Mouse (Mus musculus) urinary bladder, postnatal 25 days (tissue): ENCODE results near the gene Dhx58.
"Not testable (repeated sequence)": the region's sequence is repeated elsewhere in the genome, so short reads cannot be mapped to it uniquely, and the experiment has no call there.

ENCODE experiments used
- DNase-seq: peaks from one replicate; pipeline ENCODE4 v3.0.0; 2022; ENCODE audit warnings: low spot score

Gene Dhx58

DNA sequence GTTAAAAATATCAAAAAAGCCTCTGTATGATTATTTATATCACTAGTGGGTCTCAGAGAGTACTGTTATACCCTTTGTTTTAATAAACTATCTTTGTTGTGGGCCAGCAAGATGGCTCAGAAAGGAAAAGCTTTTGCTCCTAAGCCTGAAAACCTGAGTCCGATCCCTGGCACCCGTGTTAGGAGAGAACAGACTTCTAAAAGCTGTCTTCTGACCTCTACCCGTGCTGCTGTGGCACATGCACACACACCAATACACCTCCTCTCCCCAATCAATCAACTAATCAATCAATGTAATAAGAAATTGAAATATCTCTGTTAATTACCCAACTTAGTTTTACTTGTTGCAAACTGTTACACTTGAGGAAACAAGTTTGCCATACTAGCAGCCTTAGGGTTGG lies 3.4 kb downstream of the Dhx58 start:
- DNase-seq: no peak

DNA sequence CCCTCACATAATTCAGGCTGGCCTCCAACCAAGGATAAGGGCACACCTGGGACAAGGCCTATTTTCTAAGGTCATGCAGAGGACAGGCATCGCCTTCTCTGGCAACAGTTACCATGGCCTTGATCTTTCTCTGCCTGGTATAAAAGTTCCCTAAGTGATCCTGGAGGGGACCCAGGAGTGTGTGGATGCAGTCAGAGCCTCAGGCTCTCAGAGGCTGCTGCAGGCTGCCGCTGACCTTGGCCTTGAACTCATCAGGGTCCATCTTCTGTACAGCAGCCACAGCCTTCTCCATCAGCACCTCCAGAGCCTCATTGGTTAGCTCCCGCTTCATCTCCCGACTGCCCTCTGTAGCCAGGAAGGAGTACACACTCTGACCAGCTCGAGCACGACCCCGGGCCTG lies 6.2 kb downstream of the Dhx58 start:
- DNase-seq: no peak

DNA sequence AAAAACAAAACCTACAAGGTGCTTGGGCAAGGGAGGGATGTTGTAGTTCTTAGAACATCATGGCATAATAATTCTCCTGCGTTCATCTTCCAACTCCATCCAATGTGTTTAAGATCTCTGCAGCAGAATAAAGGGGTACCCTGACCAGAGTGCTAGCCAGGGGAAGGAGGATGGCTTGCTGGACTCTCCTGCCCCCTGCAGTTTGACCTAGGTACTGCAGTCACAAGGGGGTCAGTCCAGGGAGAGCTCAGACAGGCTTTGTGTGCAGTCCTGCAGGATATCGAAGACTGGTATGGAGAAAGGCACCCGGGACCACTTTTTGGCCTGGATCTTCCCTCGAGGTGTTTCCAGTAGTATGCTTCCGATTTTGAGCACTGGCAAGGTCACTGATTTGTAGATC lies 9.1 kb downstream of the Dhx58 start:
- DNase-seq: peak; percentile 68

DNA sequence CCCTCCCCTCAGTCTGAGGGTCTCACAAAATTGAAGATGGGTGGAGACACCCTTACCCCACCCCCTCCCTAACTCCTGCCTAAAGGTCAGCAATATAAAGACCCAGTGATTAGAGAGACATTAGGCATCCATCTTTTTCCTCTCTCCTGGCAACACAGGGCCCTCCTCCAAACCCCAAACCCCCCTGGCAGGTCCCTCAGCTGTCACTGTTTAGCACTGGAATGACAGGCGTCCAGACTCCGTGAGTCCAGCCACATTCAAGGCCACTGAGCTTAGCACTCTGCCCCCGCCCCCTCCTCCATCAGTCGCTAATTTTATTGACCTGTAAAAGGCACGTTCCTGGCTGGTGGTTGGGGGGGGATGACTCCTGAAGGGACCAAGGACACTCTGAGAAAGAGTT lies 10.9 kb downstream of the Dhx58 start:
- no peak for DNase-seq

DNA sequence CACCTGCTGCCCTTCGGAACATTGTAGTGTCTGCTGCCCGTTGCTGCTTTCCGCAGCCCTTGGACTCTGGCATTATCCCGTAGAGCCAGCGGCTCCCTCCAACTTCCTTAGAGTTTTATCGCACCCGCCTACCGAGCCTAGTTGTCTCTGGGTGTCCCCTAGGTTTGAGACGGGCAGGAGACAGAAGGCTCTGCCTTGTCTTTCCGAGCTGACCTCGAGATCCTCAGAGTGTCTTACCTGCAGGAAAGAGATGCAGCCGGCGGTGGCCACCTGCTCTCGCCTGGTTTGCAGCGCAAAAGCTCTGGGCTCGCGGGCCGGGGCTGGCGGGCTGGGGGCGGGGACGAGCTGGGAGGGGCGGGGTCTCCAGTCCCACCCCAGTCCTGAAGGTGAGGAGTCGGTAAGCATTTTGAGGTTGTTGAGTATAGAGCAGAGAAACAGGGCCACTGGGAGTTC lies 11.9 kb downstream of the Dhx58 start, which contains the start of gene Zfp385c:
Gene Zfp385c (minus strand): TSS at position 292 of the 453 bp plus-strand sequence.
- DNase-seq: no peak

DNA sequence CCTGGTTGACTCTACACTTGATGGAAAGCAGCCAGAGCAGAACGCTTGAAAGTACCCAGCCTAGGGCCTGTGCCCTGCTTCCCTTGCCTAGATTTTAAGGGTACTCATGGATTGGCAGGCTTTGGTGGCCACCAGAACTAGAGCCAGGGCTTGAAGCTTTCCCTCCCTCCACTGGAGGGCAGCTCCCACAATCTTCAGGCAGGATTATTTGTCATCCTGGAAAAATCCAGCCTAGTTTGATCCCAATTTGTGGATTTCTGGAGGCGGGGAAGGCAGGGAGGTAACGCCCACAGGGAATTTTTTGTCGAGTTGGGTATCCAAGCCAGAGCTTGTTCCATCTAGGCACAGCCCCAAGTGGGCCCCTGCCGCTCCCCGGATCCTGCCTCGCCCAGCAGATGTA lies 13.7 kb downstream of the Dhx58 start:
- no peak for DNase-seq

DNA sequence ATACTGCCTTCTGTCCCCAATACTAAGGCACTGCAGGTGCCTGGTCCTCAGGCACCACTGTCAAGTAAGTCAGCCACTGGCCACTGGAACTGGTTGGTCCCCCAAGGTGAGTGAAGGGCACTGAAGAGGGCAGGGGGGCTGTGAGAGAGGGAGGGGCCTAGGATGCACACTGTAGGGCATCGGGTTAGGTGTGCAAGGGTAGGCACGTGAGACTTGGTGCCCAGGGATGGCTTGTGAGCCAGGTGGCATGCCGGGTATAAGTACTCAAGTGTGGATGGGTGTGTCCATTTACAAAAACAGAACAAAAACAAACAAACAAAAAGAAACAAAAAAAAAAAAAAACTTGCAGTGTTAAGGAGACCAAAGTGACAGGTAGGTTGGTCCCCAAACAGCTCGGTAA lies 15.6 kb downstream of the Dhx58 start:
- no peak for DNase-seq

DNA sequence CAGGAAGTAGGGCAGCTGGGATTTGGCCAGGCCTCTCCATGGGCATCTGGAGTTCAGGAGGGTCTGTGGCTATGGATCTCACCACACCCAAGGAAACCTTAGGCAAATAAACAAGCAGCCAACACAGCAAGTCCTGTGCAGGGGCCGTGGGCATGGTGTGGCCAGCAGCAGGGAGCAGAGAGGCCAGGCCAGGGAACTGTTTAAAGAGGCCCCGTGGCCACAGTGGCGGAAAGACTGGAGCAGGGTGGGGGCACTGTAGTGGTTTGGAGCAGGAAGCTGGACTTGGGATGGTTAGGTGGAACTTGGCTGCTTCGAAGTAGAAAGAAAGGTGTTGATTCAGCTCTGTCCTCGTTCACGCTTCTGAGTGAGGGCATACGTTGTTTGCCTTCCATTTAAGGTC lies 16.8 kb downstream of the Dhx58 start:
- no peak for DNase-seq

DNA sequence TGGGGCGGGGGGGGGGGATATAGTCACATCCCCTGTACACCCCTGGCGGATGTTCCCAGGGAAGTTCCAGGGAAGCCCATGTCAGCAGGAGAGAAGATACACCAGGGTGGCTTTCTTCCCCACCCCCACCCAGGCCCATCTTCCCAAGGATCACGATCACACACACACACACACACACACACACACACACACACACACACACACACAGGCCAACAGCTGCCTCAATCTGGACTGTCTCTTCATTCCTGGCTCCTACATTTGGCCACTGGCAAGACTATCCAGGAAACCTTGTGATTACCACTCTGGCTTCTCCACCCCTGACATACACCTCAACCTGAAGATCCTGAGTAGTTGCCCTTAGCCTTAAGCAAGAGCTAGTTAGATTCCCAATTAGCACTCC lies 18.7 kb downstream of the Dhx58 start:
- DNase-seq: no peak

DNA sequence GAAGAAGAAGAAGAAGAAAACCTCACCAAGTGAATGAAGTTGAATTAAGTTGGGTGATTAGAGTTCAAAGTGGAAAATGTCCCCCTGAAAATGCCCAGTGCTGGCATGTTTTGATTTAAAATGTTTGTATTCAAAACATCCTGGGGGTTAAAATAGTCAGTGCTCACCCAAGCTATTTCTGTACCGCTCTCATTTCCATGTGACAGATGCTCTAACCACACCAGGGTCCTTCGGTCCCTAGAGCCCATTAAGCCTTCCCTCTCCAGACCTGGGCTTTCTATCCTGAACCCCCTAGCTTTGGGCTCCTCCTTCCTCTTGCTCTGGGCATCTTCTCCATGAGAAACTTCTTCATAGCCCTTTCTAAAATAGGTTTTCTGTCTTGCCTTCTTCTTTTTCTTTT lies 20.0 kb downstream of the Dhx58 start:
- no peak for DNase-seq

DNA sequence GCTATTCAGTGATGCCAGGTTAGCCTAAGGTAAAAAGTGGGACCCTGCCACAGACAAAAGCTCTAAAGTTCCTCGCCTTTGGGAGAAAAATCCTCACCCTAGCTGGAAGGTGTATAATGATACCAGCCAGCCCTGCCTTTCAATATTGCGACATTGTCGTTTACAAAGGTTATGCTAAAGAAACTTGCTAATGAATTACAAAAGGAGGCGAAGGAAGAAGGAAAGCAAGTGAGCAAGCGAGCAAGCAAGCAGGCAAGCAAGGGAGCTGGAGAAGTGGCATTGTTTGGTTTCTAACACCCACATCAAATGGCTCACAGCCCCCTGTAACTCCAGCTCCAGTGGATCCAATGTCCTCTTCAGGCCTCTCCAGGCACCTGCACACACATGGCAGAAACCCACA lies 21.5 kb downstream of the Dhx58 start:
- no peak for DNase-seq

DNA sequence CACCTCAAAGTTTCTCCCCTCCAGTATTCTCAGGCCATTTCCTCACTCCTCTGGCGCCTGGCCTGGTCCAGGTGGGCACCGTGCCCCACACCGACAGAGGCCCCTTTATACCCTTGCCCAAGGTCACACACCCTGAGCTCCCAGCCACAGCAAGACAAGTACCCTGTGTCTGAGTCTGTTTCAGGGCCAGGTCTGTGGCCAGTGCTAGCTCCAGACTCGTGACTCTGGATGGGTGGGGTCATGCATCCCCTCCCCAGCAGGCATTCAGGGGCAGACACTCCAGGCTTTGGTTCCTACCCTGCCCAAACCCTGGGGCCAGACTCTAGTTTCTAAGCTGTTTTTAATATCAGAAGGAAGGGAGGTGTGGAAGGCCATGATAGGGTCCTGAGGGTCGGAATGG lies 22.2 kb downstream of the Dhx58 start:
- no peak for DNase-seq

DNA sequence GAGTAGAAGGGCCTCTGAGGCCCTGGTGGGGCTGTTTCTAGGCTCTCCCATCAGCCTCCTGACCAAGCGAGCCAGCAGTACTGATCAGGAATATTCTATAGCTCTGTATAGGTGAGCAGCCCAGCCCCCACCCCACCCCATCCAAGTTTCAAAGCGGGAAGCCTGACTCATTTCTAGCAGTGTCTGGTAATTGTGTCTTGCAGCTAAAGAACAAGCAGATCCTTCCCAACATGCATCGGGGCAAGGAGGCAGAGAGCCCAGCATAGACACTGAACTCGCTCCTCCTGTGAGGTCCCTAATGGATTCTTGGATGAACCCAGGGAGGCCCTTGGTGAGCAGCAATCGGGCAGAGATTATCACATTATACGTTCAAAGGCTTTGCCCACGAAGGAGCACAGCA lies 26.3 kb downstream of the Dhx58 start:
- no peak for DNase-seq

DNA sequence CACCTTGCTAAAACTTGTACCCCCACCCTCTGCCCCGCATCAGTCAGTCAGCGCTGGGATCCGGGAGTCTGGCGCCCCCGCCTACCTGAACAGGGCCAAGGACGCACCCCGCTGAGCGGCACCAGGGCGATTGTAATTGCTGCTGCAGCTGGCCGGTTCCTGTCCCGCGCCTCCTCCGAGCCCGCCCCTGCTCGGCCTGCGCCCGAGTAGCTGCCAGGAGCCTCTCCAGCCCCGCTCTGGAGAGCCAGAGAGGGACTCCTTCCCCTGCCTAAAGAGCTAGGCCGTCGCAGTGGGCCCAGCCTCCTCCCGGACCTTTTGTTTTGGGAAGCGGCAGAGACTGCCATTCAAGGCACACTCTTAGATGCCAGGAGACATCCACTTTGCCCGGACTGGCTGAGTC lies 30.9 kb downstream of the Dhx58 start:
- DNase-seq: peak; percentile 24

DNA sequence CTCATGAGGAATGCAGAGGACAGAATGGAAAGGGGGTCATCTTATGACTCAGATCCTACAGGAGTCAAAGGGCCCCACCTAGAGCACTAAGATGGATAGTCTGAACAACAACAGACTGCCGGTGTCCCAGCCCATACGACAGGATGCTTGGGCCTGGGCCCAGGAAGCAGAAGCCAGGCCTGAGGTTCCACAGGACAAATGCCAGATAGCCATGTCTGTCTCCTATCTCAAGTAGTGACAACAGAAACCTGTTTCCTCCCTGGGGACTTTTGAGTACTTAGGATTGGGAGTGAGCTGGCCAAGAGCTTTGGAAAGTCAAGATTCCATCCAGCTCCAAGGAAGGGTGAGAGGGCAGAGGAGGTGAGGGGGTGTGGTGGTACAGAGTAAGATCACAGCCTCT lies 32.1 kb downstream of the Dhx58 start:
- no peak for DNase-seq

DNA sequence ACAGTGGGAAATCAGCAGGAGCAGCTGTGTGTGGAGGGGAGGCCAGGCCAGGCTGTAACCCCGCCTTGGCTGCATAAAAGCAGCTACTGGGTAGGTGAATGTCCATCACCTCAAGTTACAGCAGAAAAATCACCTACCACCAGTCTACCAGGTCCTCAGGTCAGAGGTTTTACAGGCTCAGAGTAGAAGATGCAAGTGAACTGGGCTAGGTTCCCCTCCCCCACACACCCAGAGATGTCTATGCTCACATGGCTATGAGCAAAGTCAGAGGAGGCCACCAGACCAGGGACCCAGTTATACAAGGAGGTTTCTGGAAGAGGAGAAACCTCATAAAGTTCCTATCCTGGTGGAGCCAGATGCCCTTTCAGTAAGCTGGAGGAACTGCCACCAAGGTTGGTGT lies 33.0 kb downstream of the Dhx58 start:
- DNase-seq: no peak

DNA sequence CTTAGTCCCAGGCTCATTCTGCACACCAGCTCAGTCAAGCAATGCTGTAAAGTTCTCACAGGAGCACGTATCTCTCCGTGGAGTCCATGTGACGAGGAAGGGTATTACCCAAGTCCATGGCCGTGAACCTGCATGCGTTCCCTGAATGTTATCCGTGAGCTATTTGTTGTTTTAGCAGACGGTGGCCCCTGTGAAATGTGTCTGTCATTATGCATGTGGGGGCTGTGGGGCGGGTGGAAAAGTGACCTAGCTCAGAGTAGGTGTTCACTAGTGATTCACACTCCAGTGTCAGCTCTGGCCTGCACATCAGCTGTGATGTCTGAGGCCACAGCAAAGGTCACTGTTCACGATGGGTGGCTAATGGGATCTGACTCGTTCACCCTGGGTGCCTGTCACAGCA lies 44.3 kb downstream of the Dhx58 start:
- DNase-seq: no peak

DNA sequence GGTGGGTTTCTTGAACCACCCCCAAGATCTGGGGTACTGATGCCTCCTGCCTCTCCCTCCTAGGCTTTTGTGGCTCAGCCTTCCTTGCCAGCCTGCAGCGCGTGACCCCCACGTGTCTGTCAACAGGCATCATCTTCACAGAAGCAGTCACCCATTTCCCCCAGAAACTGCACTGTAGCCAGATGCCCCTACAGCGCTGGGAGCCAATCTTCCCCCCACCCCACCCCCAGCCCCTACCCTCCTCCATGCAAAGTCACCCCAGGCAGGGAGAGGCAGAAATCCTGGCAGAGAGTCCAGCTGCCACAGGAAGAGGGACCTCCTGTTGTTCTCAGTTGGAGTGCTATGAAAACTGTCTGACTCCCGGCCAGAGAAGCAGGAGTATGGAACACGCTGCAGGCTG lies 47.6 kb downstream of the Dhx58 start:
- DNase-seq: no peak

DNA sequence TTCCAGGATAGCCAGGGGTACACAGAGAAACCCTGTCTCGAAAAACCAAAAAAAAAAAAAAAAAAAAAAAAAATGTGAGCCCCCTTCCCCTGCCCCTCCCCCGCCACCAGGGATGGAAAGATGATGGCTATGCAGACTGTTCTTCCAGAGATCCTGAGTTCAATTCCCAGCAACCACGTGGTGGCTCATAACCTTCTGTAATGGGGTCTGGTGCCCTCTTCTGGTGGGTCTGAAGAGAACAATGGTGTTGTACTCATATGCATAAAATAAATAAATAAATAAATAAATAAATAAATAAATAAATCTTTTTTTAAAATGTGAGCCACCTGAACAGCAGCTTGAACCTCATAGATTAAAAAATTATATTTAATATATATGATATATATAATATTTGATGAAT lies 48.5 kb downstream of the Dhx58 start:
- DNase-seq: not testable (repeated sequence)

DNA sequence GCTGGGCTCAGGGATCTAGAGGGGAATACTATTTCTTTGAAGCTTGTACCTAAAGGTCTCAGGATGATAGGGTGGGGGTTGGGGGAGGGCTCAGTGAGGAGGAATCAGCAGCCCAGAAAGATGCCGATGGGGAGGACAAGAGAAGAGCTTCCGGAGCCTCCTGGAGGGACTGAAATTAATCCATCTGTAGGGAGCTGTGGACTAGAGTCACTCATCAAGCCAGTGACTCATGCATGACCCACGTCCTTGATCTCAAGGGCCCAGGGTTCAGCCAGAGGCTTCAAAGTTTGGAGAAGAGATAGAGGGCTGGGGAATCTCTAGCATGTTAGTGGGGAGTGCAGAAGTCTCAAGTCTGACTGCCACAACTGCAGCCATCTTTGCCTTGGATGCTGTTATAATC lies 52.3 kb downstream of the Dhx58 start:
- no peak for DNase-seq

DNA sequence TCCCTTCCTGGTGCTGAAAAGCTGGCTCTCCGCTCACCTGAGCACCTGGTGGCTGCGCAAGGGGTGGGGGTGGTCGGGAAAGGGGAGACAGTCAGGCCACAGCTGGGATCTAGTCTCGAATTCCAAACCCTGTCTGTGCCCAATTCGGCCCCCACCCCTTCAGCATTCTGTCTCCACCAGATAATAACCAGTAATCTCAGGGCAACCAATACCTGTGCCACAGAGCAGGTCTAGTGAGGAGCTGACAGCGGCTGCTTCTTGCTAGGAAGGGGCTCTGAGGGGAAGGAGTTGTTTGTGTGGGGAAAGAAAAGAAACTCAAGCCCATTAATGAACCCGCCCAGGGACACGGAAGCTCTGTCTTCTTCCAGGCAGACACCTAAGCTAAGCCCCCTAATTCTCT lies 52.9 kb downstream of the Dhx58 start:
- no peak for DNase-seq

DNA sequence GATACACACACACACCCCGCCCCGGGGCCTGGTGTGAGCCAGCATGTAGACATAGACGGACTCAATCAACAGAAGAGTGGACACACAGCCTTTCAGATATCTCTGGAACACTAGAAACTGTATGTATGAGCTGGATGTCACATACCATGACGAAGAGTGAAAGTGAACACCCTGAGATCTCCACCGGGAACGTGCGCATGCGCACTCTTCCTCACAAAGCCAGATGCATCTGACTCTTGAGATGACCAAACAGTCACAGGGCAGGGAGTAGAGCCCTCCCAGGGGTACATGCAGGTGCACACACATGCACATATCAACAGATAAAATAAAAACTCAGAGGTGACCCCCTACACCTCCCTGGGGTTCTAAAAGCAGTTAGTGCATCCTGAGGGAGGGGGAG lies 55.7 kb downstream of the Dhx58 start:
- DNase-seq: no peak

DNA sequence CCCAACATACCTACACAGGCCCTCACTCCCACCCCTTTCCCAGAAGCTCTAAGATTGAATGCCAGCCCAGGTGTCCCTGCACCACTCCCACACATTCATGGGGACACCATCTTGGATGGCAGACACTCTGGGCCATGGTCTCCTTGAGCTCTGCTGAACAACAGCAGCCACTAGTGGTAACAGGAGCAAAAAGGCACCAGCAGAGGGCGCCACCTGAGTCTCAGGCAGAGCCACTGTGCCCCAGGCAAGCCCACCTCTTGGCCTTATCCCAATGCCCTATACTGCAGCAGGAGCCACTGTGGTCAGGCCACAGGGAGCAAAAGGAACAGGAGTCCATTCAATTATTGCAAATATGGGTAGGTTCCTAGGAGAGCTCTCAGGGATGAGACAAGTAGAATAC lies 57.8 kb downstream of the Dhx58 start:
- DNase-seq: no peak
